Mouse (Mus musculus) cerebellum, postnatal 4 days (tissue): ENCODE data around the gene Tacr2.

Source experiments
- DNase-seq, 2 experiments: peaks; one replicate each; pipeline ENCODE4 v3.0.0; 2022; ENCODE audit warnings: low spot score in 2 of 2, mixed read lengths in 1 of 2

Gene Tacr2

DNA sequence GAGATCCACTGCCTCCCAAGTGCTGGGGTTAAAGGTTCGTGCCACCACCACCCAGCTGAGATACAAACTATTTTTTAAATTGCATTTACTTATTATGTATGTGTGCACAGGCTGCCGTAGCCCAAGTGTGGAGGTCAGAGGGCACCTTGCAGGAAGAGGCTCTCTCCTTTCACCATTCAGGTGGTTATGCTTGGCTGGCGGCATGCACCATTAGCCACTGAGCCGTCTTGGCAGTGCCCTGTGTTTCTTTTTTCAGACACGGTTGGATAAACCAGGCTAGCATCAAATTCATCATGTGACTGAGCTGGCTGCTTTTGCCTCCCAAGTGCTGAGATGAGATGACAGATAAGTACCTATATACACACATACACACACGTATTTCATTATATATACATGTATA is 13.0 kb upstream of the Tacr2 start:
- DNase-seq, result no peak

GRCm38 (mm10) chr10:62242358-62242757 is 9.9 kb upstream of the Tacr2 start:
- no peak for DNase-seq

DNA sequence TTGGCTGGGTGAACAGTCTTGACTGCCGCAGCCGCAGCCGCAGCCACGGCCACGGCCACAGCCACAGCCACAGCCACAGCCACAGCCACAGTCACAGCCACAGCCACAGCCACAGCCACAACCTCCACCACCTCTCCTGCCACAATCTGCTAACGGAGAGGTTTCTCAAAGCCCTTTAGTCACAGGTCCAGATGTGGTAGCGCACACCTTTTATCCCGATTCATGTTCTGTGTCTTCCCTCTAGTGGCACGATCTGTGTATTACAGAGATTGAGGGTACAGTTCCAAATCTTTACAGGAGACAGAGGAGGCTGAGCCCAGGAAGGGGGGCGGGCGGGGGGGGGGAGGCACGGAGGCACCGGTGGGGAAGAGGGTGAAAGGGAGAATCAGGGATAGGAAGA is 9.3 kb upstream of the Tacr2 start:
- DNase-seq, result peak in 1 of 2 experiments; percentile 63

DNA sequence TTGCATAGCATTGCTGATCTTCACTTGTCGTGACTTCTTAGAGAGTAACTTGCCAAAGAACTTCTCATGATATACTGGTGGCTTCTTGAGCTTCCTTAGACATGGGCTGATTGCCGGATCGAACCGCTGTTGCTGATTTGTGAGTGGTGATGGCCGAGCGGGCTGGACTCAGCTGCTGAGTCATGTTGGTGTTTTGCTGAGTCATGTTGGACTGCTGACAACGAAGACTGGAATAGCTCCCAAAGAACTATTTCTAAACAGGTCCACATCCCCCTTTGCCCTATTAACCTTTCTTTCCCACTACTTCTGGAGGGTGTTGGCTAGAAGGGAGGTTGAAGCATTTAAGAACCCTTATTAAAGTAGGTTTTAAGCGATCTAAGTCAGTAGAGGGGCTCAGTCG is 8.2 kb upstream of the Tacr2 start:
- no peak for DNase-seq

GRCm38 (mm10) chr10:62247156-62247555 is 5.1 kb upstream of the Tacr2 start:
- DNase-seq, result no peak

- DNase-seq, result no peak
Measured at GRCm38 (mm10) chr10:62247815-62248214, 4.4 kb upstream of the Tacr2 start.

- DNase-seq, result no peak
Measured at GRCm38 (mm10) chr10:62252496-62253235, 428 bp downstream of the Tacr2 start.

DNA sequence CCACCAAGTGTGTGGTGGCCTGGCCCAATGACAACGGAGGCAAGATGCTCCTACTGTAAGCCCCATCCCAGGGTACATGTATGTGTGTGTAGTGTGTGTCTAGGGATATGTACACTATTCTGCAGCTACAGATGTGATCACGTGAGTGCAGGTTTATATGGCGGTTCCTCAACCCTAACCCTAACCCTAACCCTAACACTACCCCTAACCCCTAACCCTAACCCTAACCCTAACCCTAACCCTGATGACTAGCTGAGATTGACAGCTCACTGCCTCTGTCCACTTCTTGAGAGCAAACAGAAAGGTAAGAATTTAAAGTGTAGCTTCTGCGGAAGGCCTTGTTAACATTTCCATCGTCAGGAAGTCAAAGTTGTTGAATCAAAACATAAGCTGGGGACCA is 6.1 kb downstream of the Tacr2 start:
- no peak for DNase-seq

DNA sequence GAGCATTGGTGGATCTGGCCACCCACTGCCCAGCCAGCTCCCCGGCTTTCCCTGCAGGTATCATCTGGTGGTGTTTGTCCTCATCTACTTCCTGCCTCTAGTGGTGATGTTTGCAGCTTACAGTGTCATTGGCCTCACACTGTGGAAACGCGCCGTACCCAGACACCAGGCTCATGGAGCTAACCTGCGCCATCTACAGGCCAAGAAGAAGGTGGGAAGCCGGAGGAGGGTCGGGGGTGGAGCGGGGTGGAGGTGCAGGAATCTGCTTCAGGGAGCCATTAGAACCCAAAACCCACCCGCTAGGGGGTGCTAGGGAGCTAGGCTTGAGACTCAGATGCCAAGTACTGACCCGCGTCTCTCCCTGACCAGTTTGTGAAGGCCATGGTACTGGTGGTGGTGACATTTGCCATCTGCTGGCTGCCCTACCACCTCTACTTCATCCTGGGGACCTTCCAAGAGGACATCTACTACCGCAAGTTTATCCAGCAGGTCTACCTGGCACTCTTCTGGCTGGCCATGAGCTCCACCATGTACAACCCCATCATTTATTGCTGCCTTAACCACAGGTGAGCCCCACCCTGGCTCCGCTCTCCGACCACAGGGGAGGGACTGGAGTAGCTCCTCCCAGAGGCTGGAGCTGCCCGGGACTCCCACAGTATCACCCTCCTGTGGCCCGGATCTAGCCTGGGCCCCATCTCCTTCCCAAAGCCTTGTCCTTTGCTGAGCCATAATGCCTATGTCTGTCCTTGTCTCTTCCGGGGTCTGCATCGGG is 9.1 kb downstream of the Tacr2 start:
- peak; percentile 50 to 72 for DNase-seq

- no peak for DNase-seq
Measured at GRCm38 (mm10) chr10:62264299-62264698, 12.1 kb downstream of the Tacr2 start.

GRCm38 (mm10) chr10:62269278-62269677 is 17.0 kb downstream of the Tacr2 start:
- no peak for DNase-seq

DNA sequence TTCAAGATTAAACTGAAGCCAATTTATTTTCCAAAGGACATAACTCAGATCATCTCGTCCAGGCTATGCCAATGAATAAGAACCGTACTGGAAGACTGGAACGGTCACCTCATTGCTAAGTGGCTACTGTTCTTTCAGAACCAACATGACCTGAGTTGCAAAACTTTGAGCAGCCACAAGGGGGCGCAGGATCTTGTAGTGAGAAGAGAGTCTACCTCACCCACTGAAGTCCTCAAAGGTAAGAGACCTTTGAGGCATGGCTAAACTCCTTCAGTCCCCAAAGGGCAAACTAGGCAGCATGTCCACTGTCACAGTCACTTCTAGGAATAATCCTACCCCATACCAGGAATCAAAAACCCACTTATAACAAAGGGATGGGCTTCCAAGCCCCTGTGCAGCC is 23.0 kb downstream of the Tacr2 start:
- peak; percentile 85 to 87 for DNase-seq

DNA sequence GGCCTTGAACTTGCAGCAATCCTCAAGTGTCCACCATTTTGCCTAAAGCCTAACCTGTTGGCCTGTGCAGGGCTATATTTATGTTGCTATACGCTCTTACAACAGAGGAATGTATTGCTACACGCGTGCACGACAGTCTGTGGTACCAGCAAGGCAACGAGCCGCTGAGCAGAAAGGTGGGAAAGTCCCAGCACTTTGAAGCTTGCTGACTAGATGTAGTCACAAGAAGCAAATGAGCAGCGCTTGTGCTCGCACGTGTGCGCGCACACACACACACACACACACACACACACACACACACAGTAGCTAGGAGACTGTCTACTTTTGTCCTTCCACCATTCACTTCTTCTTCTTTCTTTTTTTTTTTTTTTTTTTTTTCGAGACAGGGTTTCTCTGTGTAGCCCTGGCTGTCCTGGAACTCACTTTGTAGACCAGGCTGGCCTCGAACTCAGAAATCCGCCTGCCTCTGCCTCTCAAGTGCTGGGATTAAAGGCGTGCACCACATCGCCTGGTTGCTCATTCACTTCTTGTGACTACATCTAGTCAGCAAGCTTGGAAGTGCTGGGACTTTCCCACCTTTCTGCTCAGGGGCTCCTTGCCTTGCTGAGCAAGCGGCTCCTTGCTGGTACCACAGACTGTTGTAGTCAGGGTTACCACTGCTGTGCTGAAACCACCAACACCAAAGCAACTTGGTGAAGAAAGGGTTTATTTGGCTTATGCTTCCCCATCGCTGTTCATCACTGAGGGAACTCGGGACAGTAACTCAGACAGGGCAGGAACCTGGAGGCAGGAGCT is 25.5 kb downstream of the Tacr2 start:
- no peak for DNase-seq

DNA sequence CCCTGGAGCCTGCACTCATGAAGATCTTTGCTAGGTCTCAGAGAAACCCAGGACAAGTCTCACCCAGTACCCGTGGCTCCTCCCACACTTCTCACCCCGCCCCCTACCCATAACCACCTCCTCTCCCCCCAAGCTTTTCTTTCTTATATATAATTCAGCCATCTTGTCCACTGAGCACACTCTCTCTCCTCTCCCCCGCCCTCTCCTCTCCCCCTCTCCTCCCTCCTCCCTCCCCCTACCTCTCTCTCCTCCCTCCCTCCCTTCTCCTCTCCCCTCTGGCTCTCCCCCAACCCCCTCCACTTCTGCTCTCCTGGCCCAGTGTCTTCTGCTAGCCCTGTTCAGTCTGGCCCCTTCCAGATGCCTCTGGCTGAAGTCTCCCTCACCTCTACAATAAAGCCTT is 26.8 kb downstream of the Tacr2 start:
- no peak for DNase-seq

GRCm38 (mm10) chr10:62279671-62280070 is 27.4 kb downstream of the Tacr2 start:
- DNase-seq, result no peak

DNA sequence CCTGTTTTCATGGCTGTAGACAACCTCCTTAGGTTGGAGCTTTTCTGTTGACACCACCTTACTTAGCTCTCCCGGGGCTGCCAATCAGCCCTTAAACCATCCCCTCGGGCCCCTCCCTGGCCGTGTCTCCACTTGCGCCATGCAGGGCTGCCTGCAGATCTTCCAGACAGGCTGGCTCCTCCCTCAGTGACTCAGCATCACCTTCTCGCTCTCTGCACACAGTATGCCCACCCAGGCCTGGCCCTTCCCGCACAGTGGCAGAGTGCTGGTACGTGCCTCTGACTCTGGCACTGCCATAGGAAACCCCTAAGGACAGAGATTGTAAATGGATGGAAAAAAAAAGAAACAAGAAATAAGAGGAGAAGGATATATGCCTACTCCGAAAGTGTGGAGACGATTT is 30.5 kb downstream of the Tacr2 start:
- no peak for DNase-seq

- DNase-seq, result no peak
Measured at GRCm38 (mm10) chr10:62283206-62283792, 31.1 kb downstream of the Tacr2 start.

- DNase-seq, result no peak
Measured at GRCm38 (mm10) chr10:62287460-62288124, 35.4 kb downstream of the Tacr2 start.

- DNase-seq, result peak in 1 of 2 experiments; percentile 14
Measured at GRCm38 (mm10) chr10:62294112-62294511, 41.9 kb downstream of the Tacr2 start.

DNA sequence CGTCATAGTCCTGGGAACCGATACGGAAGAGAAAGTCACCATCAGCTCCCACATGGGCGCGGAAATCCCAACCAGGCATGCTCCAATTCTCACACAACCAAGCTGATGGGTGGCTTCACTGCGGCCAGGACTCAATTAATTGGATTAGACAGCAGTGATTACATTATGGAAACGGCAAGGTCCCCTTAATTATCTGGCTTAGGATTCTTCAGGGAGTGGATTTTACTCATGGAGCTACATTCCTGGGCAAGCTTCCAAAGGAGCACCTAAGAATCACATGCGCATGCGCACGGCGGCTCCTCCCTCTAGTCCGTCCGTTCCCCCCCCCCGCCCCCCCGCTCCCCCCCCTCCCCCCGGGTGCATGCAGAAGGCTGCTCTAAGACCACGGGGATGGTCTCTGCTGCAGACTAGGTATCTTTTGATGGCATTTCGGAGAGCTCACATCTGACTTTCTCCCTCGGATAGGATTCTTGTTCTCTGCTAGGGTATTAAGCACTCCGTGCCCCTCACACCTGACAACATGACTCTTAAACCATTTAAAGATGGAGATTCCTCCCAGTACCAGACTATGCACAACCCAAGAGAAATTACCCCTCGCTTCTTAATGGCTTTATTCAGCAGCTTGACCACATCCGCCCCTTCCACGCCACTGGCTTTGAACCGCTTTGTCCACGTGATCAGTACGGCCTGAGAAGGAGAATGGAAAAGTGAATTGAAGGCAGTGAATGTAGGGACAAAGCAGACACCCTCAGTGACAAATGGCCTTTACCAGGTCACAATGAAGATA is 44.0 kb downstream of the Tacr2 start:
- no peak for DNase-seq
